Mouse (Mus musculus) limb, embryonic 14.5 days (tissue): ENCODE measurements around the gene Ap2a1. TPM values are rescaled to one million over a fixed set of nuclear protein-coding genes. Genes with fewer than 3 reads are reported as not detected.
A peak's percentile ranks its signal among the peaks of the same experiment; 100 is the strongest.

Source experiments
- ATAC-seq: fragments of 200-750 bp; cut with Nextera tagmentation; 2 replicates; pipeline ENCODE4 v1.8.0; 2017; ENCODE audit warnings: low read depth, moderate number of reproducible peaks, moderate TSS enrichment; ENCODE audit not compliant: low FRiP score
- DNase-seq: peaks from one replicate; pipeline ENCODE4 v3.0.0-alpha.2; 2015; ENCODE audit warnings: low spot score
- H3K27ac ChIP-seq: fragments of 300-500 bp; sonication (generic); replicated peaks from 2 replicates; pipeline ENCODE4 v1.5.1; 2014; ENCODE audit warnings: low read depth, mild to moderate bottlenecking, low read length, moderate library complexity, mixed read lengths
- H3K27me3 ChIP-seq: fragments of 300-500 bp; sonication (generic); 2 replicates; pipeline ENCODE4 v1.6.1; 2014; ENCODE audit warnings: low read length, mixed read lengths; ENCODE audit not compliant: control insufficient read depth, insufficient read depth
- H3K36me3 ChIP-seq: fragments of 300-500 bp; sonication (generic); 2 replicates; pipeline ENCODE4 v1.6.1; 2014; ENCODE audit warnings: mild to moderate bottlenecking, low read length, moderate library complexity, mixed read lengths; ENCODE audit not compliant: control insufficient read depth, insufficient read depth
- H3K4me1 ChIP-seq: fragments of 300-500 bp; sonication (generic); 2 replicates; pipeline ENCODE4 v1.6.1; 2014; ENCODE audit warnings: antibody characterized with exemption, low read length, mixed read lengths; ENCODE audit not compliant: control insufficient read depth, insufficient read depth
- H3K4me2 ChIP-seq: fragments of 300-500 bp; sonication (generic); replicated peaks from 2 replicates; pipeline ENCODE4 v1.6.1; 2014; ENCODE audit warnings: low read depth, mild to moderate bottlenecking, low read length, moderate library complexity; ENCODE audit not compliant: severe bottlenecking
- H3K4me3 ChIP-seq: fragments of 300-500 bp; sonication (generic); replicated peaks from 2 replicates; pipeline ENCODE4 v1.5.1; 2014; ENCODE audit warnings: low read length
- H3K9ac ChIP-seq: fragments of 300-500 bp; sonication (generic); 2 replicates; pipeline ENCODE4 v1.6.1; 2014; ENCODE audit warnings: mild to moderate bottlenecking, low read depth, low read length, moderate library complexity; ENCODE audit not compliant: severe bottlenecking
- H3K9me3 ChIP-seq: fragments of 300-500 bp; sonication (generic); 2 replicates; pipeline ENCODE4 v1.6.1; 2016; ENCODE audit warnings: low read length; ENCODE audit not compliant: control insufficient read depth
- POLR2A ChIP-seq: fragments of 200-500 bp; IDR thresholded peaks from 2 replicates; pipeline ENCODE4 v1.8.0; 2012; ENCODE audit warnings: inconsistent platforms, mild to moderate bottlenecking, moderate library complexity, borderline replicate concordance; ENCODE audit not compliant: insufficient read depth, insufficient read length; ENCODE audit errors: extremely low read depth
- WGBS: fragments of 180-500 bp; shearing (Covaris S2); extraction: QIAGEN DNeasy Blood & Tissue Kit; methylation state at CpG from one replicate; pipeline ENCODE4 v1.1.7; 2014; 5-methylcytosine and 5-hydroxymethylcytosine counted together
- polyA plus RNA-seq, 2 experiments: library from polyadenylated mRNA; depleted of rRNA in 1 of 2; stranded (reverse) in 1 of 2; unstranded in 1 of 2; fragments of >200 nt; fragmentation: Nextera tagmentation in 1 of 2; extraction: Ambion mirVana in 1 of 2; gene quantifications; 2 replicates each; pipeline versions ENCODE4 v1.2.1 to v1.2.3; 2012 to 2014

The Ap2a1 gene
- polyA plus RNA-seq, 2 experiments = 75.7 to 113 TPM

- Histone ChIP-seq H3K27me3 (no peaks in the 10 kb centered on the region), H3K4me3 (peak overlapping the region; percentile 98; the same call in 1 of the 2 replicates), H3K9me3 (no peaks in the 10 kb centered on the region), H3K27ac (no peak overlapping the region), H3K4me1 (peaks cover 40% of the 10 kb centered on the region), H3K4me2 (peak overlapping the region; percentile 94), H3K36me3 (peaks cover 55% of the 10 kb centered on the region), H3K9ac (peak overlapping the region; percentile 36; the same call in 1 of the 2 replicates)
- ATAC-seq (no peak), DNase-seq (peak; percentile 48)
- 65% methylated on average over 13 of the region's 15 CpGs for WGBS
- TF ChIP-seq POLR2A = no peak
Observed at GRCm38 (mm10) chr7:44866276-44867009, 62.9 kb downstream of the Ap2a1 start.

GRCm38 (mm10) chr7:44864595-44865542 is 64.4 kb downstream of the Ap2a1 start:
- no peak for ATAC-seq
- 82% methylated on average over 24 of the region's 24 CpGs for WGBS
- Histone ChIP-seq H3K9ac (no peak overlapping the region), H3K4me2 (no peak overlapping the region), H3K36me3 (peaks cover 63% of the 10 kb centered on the region), H3K27ac (no peak overlapping the region), H3K4me3 (0 out of 2 replicates have a peak overlapping the region, but pooled peaks have one; percentile 0), H3K4me1 (peaks cover 32% of the 10 kb centered on the region), H3K9me3 (no peaks in the 10 kb centered on the region), H3K27me3 (no peaks in the 10 kb centered on the region)
- no peak for TF ChIP-seq POLR2A
- DNase-seq = no peak

- Histone ChIP-seq H3K4me2 (no peak overlapping the region), H3K36me3 (peaks cover 63% of the 10 kb centered on the region), H3K9me3 (no peaks in the 10 kb centered on the region), H3K4me3 (no peak overlapping the region), H3K27me3 (no peaks in the 10 kb centered on the region), H3K27ac (0 out of 2 replicates have a peak overlapping the region, but pooled peaks have one; percentile 8), H3K9ac (no peak overlapping the region), H3K4me1 (peaks cover 32% of the 10 kb centered on the region)
- TF ChIP-seq POLR2A = no peak
- DNase-seq (no peak), ATAC-seq (no peak)
- WGBS = 93% methylated on average over 11 of the region's 11 CpGs
Observed at GRCm38 (mm10) chr7:44863982-44864494, 65.3 kb downstream of the Ap2a1 start.

GRCm38 (mm10) chr7:44863210-44863609 is 66.1 kb downstream of the Ap2a1 start:
- TF ChIP-seq POLR2A = no peak
- ATAC-seq (no peak), DNase-seq (no peak)
- Histone ChIP-seq H3K36me3 (peaks cover 63% of the 10 kb centered on the region), H3K4me1 (peaks cover 31% of the 10 kb centered on the region), H3K4me3 (no peak overlapping the region), H3K9me3 (no peaks in the 10 kb centered on the region), H3K27ac (no peak overlapping the region), H3K9ac (no peak overlapping the region), H3K27me3 (no peaks in the 10 kb centered on the region), H3K4me2 (no peak overlapping the region)
- WGBS = 91% methylated on average over 14 of the region's 14 CpGs

- H3K4me1 ChIP-seq = peaks cover 27% of the 10 kb centered on the region
Observed at GRCm38 (mm10) chr7:44862434-44862833, 66.9 kb downstream of the Ap2a1 start.

More at GRCm38 (mm10) chr7:44862434-44862833, 66.9 kb downstream of the Ap2a1 start:
- 85% methylated on average over 8 of the region's 8 CpGs for WGBS
- Histone ChIP-seq H3K9ac (no peak overlapping the region), H3K4me3 (no peak overlapping the region), H3K4me2 (no peak overlapping the region), H3K27ac (no peak overlapping the region), H3K27me3 (no peaks in the 10 kb centered on the region), H3K36me3 (peaks cover 60% of the 10 kb centered on the region), H3K9me3 (no peaks in the 10 kb centered on the region)
- no peak for ATAC-seq
- TF ChIP-seq POLR2A = no peak
- DNase-seq = no peak
